Mouse (Mus musculus): ENCODE measurements around the gene Rplp1. TPM values are rescaled to one million over a fixed set of nuclear protein-coding genes. Genes with fewer than 3 reads are reported as not detected.

Gene Rplp1
- polyA plus RNA-seq, 1 experiment from 2014 or later: 1,374 TPM

Other genes starting within 250 kb of the Rplp1 start
- 83.2 and 92.6 TPM in 2 replicates for gene Kif23, start 32.2 kb upstream of the Rplp1 start, polyA plus RNA-seq (2015; fragmentation: Nextera tagmentation; extraction: Ambion mirVana)
- 7.6 and 9.6 TPM in 2 replicates for gene Paqr5, start 112.3 kb upstream of the Rplp1 start, polyA plus RNA-seq (2015; fragmentation: Nextera tagmentation; extraction: Ambion mirVana)
- gene Glce, start 208.1 kb upstream of the Rplp1 start, polyA plus RNA-seq (2015; fragmentation: Nextera tagmentation; extraction: Ambion mirVana): 17.7 and 20.8 TPM in 2 replicates

All from intestine, embryonic 15.5 days (tissue).